8 mouse cellular contexts compared by ENCODE assay signal in the genomic region with DNA sequence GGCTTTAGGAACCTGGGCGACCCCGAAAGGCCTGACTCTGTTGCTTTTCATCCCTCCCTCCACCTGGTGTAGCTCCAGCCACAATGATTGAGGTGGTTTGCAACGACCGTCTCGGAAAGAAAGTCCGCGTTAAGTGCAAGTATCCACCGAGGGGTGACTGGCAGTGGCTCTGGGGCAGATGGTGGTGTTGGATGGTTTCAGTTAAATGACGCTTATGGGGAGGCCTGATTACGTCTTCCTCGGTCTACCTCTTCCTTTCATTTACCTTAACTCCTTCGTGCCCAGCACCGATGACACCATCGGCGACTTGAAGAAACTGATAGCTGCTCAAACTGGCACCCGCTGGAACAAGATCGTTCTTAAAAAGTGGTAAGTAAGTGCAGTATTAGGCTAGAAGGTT. TPM values are rescaled to one million over a fixed set of nuclear protein-coding genes. Genes with fewer than 3 reads are reported as not detected.
A peak's percentile ranks its signal among the peaks of the same experiment; 100 is the strongest.
DNase-seq lines count a peak whose midpoint lies in the region; ATAC-seq and TF ChIP-seq lines count a peak whose summit lies in the region.

No protein-coding gene starts in this region.

- H3K4me1 ChIP-seq in forebrain, embryonic 16.5 days (replicated peaks; ENCODE audit: control insufficient read depth, insufficient read depth, low read length), result peaks cover 32% of the 10 kb centered on the region
- H3K4me1 ChIP-seq in liver, embryonic 16.5 days (ENCODE audit: control insufficient read depth, low read depth, low read length), result peaks cover 49% of the 10 kb centered on the region

- ATAC-seq in forebrain, embryonic 16.5 days, result no peak
- ATAC-seq in liver, embryonic 16.5 days (ENCODE audit: low read depth), result no peak
- 0 out of 2 replicates have a peak, but pooled peaks have one; percentile 14 for ATAC-seq in neutrophil, adult 5-6 weeks (ENCODE audit: extremely low read depth, insufficient number of reproducible peaks, low FRiP score, poor library complexity, severe bottlenecking)
- no peak for ATAC-seq in cerebellum, adult (ENCODE audit: insufficient number of reproducible peaks, low FRiP score, low TSS enrichment)

- H3K4me2 ChIP-seq in forebrain, embryonic 16.5 days (ENCODE audit: low read length), result peak overlapping the region; percentile 100
- peak overlapping the region; percentile 77 for H3K4me2 ChIP-seq in liver, embryonic 16.5 days (ENCODE audit: low read depth, low read length)

- H3K27me3 ChIP-seq in forebrain, embryonic 16.5 days (replicated peaks; ENCODE audit: control insufficient read depth, insufficient read depth, low read length), result no peaks in the 10 kb centered on the region
- H3K27me3 ChIP-seq in liver, embryonic 16.5 days (ENCODE audit: control insufficient read depth, insufficient read depth, low read depth, low read length), result no peaks in the 10 kb centered on the region

- WGBS in forebrain, embryonic 16.5 days, result 4% methylated on average over 17 of the region's 17 CpGs
- 1% methylated on average over 17 of the region's 17 CpGs for whole genome bisulfite sequencing in liver, embryonic 16.5 days (ENCODE audit: insufficient replicate concordance)

- H3K9me3 ChIP-seq in forebrain, embryonic 16.5 days (ENCODE audit: control insufficient read depth, low read length), result no peaks in the 10 kb centered on the region
- no peaks in the 10 kb centered on the region for H3K9me3 ChIP-seq in liver, embryonic 16.5 days (replicated peaks; ENCODE audit: control insufficient read depth, low read length)

- peak overlapping the region; percentile 75 for H3K9ac ChIP-seq in forebrain, embryonic 16.5 days (replicated peaks; ENCODE audit: low read depth, low read length)
- peak overlapping the region; percentile 92 for H3K9ac ChIP-seq in liver, embryonic 16.5 days (ENCODE audit: low read depth, low read length)

- peak overlapping the region; percentile 94 for H3K4me3 ChIP-seq in layer of hippocampus, adult 2 months
- peak overlapping the region; percentile 92 for H3K4me3 ChIP-seq in forebrain, embryonic 16.5 days (replicated peaks; ENCODE audit: low read length)
- H3K4me3 ChIP-seq in liver, embryonic 16.5 days (ENCODE audit: low read depth, low read length), result peak overlapping the region; percentile 71

- no peak for DNase-seq in layer of hippocampus, adult 2 months (ENCODE audit: low spot score in 2 of 2)
- no peak for DNase-seq in layer of hippocampus, adult 11-12 months (ENCODE audit: low spot score)
- DNase-seq in NIH3T3 (ENCODE audit: low read depth), result peak; percentile 8
- DNase-seq in kidney, postnatal 4 days, result no peak

- H3K36me3 ChIP-seq in forebrain, embryonic 16.5 days (ENCODE audit: control insufficient read depth, insufficient read depth), result peaks cover 4% of the 10 kb centered on the region; the same call in 1 of the 2 replicates
- no peaks in the 10 kb centered on the region for H3K36me3 ChIP-seq in liver, embryonic 16.5 days (ENCODE audit: control insufficient read depth, insufficient read depth)

- no peak for TF ChIP-seq CTCF in layer of hippocampus, adult 2 months (conservative IDR thresholded peaks at IDR 0.05)

- H3K27ac ChIP-seq in layer of hippocampus, adult 2 months, result peak overlapping the region; percentile 94
- H3K27ac ChIP-seq in forebrain, embryonic 16.5 days (ENCODE audit: low read length), result peak overlapping the region; percentile 89
- H3K27ac ChIP-seq in liver, embryonic 16.5 days (ENCODE audit: low read length), result peak overlapping the region; percentile 89

RNA-seq across cellular contexts. Expression of gene Fbxl12, which starts 0.6 kb away (rescaled TPM):
- total RNA-seq in layer of hippocampus, adult 2 months (2021), result 10 to 100 TPM; 25.5 to 27.7 TPM
- 15.0 and 16.2 TPM in 2 replicates for polyA plus RNA-seq in forebrain, embryonic 16.5 days (2015; fragmentation: Nextera tagmentation; extraction: Ambion mirVana)
- 4.8 and 5.9 TPM in 2 replicates for polyA plus RNA-seq in liver, embryonic 16.5 days (2015; fragmentation: Nextera tagmentation; extraction: Ambion mirVana)
- total RNA-seq in neutrophil, adult 5-6 weeks (2017), result 32.3 and 36.5 TPM in 2 replicates

RNA-seq across cellular contexts. Expression of gene Ubl5, which starts 2.4 kb away (rescaled TPM):
- 100 to 1,000 TPM; 277 to 326 TPM for total RNA-seq in layer of hippocampus, adult 2 months (2021)
- polyA plus RNA-seq in forebrain, embryonic 16.5 days (2015; fragmentation: Nextera tagmentation; extraction: Ambion mirVana), result 467 and 469 TPM in 2 replicates
- polyA plus RNA-seq in liver, embryonic 16.5 days (2015; fragmentation: Nextera tagmentation; extraction: Ambion mirVana), result 207 and 235 TPM in 2 replicates
- 154 and 184 TPM in 2 replicates for total RNA-seq in neutrophil, adult 5-6 weeks (2017)

RNA-seq across cellular contexts. Expression of gene Pin1, which starts 6.8 kb away (rescaled TPM):
- 10 to 100 TPM; 32.8 to 34.0 TPM for total RNA-seq in layer of hippocampus, adult 2 months (2021)
- 58.9 and 63.2 TPM in 2 replicates for polyA plus RNA-seq in forebrain, embryonic 16.5 days (2015; fragmentation: Nextera tagmentation; extraction: Ambion mirVana)
- 19.4 and 19.7 TPM in 2 replicates for polyA plus RNA-seq in liver, embryonic 16.5 days (2015; fragmentation: Nextera tagmentation; extraction: Ambion mirVana)
- total RNA-seq in neutrophil, adult 5-6 weeks (2017), result 9.8 and 11.5 TPM in 2 replicates
